Mouse (Mus musculus) monocyte, adult 2 months (primary cell): ENCODE measurements around the gene Syngr2.

ENCODE experiments used
- DNase-seq, 2 experiments: peaks; one replicate each; pipeline ENCODE4 v3.0.0; 2022; ENCODE audit warnings: low spot score in 2 of 2, low read depth in 1 of 2

Syngr2 gene

DNA sequence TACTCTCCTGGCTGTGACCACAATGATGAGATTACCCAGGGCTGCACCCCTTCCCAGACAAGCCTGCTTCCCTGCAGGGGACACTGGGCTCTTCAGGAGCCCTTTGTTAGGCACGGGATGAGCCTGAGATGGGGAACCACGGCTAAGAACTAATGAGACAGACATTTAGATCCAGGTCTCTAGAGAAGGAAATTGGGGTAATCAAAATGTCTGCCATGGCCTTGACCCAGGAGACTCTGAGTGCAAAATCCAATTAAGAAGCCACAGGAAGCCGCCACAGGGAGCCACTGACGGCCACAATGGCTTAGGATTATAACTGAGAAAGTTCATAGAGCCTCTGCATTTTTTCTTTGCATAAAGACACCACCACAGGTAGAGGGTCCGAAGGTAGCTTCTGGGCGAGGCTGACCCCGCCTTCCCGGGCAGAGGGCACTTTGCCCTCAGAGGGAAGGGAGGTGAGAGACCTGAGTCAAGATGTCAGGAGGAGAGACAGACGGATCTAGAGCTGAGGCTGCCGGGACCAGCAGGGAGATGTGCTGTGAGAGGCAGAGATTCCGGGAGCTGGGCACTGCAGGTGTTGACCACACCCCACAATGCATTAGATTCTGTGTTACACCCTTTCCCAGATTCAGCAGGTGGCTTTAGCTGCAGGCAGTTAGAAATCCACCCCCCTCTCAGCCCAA lies 53.8 kb downstream of the Syngr2 start:
- no peak for DNase-seq
